Mouse (Mus musculus): ENCODE data around the gene Lmx1a.

Gene Lmx1a

DNA sequence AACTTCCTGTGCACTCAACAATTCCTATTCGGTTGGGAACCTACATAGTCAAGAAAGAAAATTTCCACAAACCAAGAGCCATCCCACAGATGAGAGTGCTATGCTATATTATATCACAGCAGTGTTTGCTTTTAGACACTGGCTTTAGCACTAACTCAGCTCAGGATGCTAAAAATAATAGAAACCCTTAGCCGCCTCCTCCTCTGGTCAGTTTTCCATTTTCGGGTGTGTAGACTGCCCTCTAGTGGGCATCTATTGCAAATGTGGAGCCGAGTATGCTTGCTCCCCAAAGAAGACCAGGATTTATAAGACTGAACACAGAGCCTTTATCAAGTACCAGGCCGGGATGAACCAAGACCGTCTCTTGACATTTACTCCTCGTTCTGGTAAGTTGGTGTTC is 207.2 kb downstream of the Lmx1a start:
- DNase-seq, result peak; percentile 76
